Mouse (Mus musculus) kidney, adult 2 months (tissue): ENCODE results near the gene Ccdc124. TPM values are rescaled to one million over a fixed set of nuclear protein-coding genes. Genes with fewer than 3 reads are reported as not detected.
A peak's percentile ranks its signal among the peaks of the same experiment; 100 is the strongest.

ENCODE experiments used
- DNase-seq: peaks from one replicate; pipeline ENCODE4 v3.0.0; 2021
- H3K27ac ChIP-seq: fragments of 200-500 bp; 2 replicates; pipeline ENCODE4 v1.5.1; 2012; ENCODE audit warnings: low read depth, low read length, control low read depth, inconsistent platforms; ENCODE audit not compliant: insufficient read depth
- H3K27me3 ChIP-seq: fragments of 200-500 bp; replicated peaks from 2 replicates; pipeline ENCODE4 v1.6.1; 2012; ENCODE audit warnings: mild to moderate bottlenecking, moderate library complexity, low read length, inconsistent platforms; ENCODE audit not compliant: control insufficient read depth, insufficient read depth
- H3K36me3 ChIP-seq: fragments of 200-500 bp; 2 replicates; pipeline ENCODE4 v1.6.1; 2012; ENCODE audit warnings: mild to moderate bottlenecking, moderate library complexity, low read length, inconsistent platforms; ENCODE audit not compliant: control insufficient read depth, insufficient read depth
- H3K4me1 ChIP-seq: fragments of 200-500 bp; 2 replicates; pipeline ENCODE4 v1.6.1; 2011; ENCODE audit warnings: low read length; ENCODE audit not compliant: control insufficient read depth, insufficient read depth
- H3K4me3 ChIP-seq: fragments of 200-500 bp; 2 replicates; pipeline ENCODE4 v1.5.1; 2011; ENCODE audit warnings: mild to moderate bottlenecking, low read depth, low read length, control low read depth; ENCODE audit not compliant: insufficient read depth
- CTCF ChIP-seq: fragments of 200-500 bp; conservative IDR thresholded peaks from 2 replicates; pipeline ENCODE4 v1.5.1; 2011; ENCODE audit warnings: low read depth, mild to moderate bottlenecking, control low read depth, low read length, moderate library complexity, mixed read lengths; ENCODE audit not compliant: insufficient read depth, insufficient read length
- POLR2A ChIP-seq: fragments of 200-500 bp; IDR thresholded peaks from one replicate; pipeline ENCODE4 v1.6.1; 2011; ENCODE audit warnings: low read depth, low read length, control low read depth
- WGBS: fragments of 180-500 bp; shearing (Covaris S2); methylation state at CpG from one replicate; pipeline ENCODE4 v1.1.7; 2018; 5-methylcytosine and 5-hydroxymethylcytosine counted together
- polyA plus RNA-seq: library from polyadenylated mRNA; depleted of rRNA; stranded (reverse); fragments of >200 nt; gene quantifications from 2 replicates; pipeline ENCODE4 v1.2.3, GENCODE M21; 2012; rRNA removed

Ccdc124 gene
- polyA plus RNA-seq: 48.9 and 49.2 TPM in 2 replicates

GRCm38 (mm10) chr8:70873364-70873985 is at the start of gene Ccdc124:
Ccdc124 (minus strand) TSS chr8:70873935.
- peak; percentile 9 for TF ChIP-seq POLR2A
- peak; percentile 81 for TF ChIP-seq CTCF
- WGBS: 1% methylated on average over 46 of the region's 46 CpGs
- Histone ChIP-seq H3K4me3 (peak within 1 kb of the TSS; percentile 65), H3K27ac (peak within 1 kb of the TSS; percentile 91), H3K36me3 (no peaks in the 10 kb centered on the region), H3K4me1 (peaks cover 2% of the 10 kb centered on the region; the same call in 1 of the 2 replicates), H3K27me3 (no peaks in the 10 kb centered on the region)
- peak; percentile 97 for DNase-seq

GRCm38 (mm10) chr8:70920049-70920922 is 46.6 kb upstream of the Ccdc124 start:
- DNase-seq: no peak
- no peaks in the 10 kb centered on the region for H3K4me1 ChIP-seq
- TF ChIP-seq CTCF (no peak), POLR2A (no peak)
- no peaks in the 10 kb centered on the region for H3K36me3 ChIP-seq
- H3K27me3 ChIP-seq: no peaks in the 10 kb centered on the region
- H3K27ac ChIP-seq: no peak overlapping the region
- 86% methylated on average over 9 of the region's 9 CpGs for WGBS
- H3K4me3 ChIP-seq: no peak overlapping the region

GRCm38 (mm10) chr8:70914704-70915103 is 41.0 kb upstream of the Ccdc124 start:
- no peak for DNase-seq
- H3K27me3 ChIP-seq: no peaks in the 10 kb centered on the region
- no peaks in the 10 kb centered on the region for H3K4me1 ChIP-seq
- WGBS: 95% methylated on average over 17 of the region's 17 CpGs
- no peak for TF ChIP-seq POLR2A
- no peak for TF ChIP-seq CTCF
- H3K4me3 ChIP-seq: no peak overlapping the region
- no peak overlapping the region for H3K27ac ChIP-seq
- no peaks in the 10 kb centered on the region; the same call in none of the 2 replicates for H3K36me3 ChIP-seq

GRCm38 (mm10) chr8:70913523-70913922 is 39.8 kb upstream of the Ccdc124 start:
- H3K4me3 ChIP-seq: no peak overlapping the region
- 91% methylated on average over 26 of the region's 26 CpGs for WGBS
- DNase-seq: no peak
- no peaks in the 10 kb centered on the region; the same call in none of the 2 replicates for H3K36me3 ChIP-seq
- no peak overlapping the region for H3K27ac ChIP-seq
- H3K27me3 ChIP-seq: no peaks in the 10 kb centered on the region
- TF ChIP-seq CTCF (no peak), POLR2A (no peak)
- H3K4me1 ChIP-seq: no peaks in the 10 kb centered on the region

- no peak for DNase-seq
- Histone ChIP-seq H3K27ac (no peak overlapping the region), H3K27me3 (no peaks in the 10 kb centered on the region), H3K4me3 (no peak overlapping the region), H3K4me1 (no peaks in the 10 kb centered on the region), H3K36me3 (no peaks in the 10 kb centered on the region; the same call in none of the 2 replicates)
- WGBS: 95% methylated on average over 30 of the region's 30 CpGs
- TF ChIP-seq CTCF (no peak), POLR2A (no peak)
Observed at GRCm38 (mm10) chr8:70912955-70913354, 39.2 kb upstream of the Ccdc124 start.

GRCm38 (mm10) chr8:70911596-70911995 is 37.9 kb upstream of the Ccdc124 start:
- H3K27ac ChIP-seq: no peak overlapping the region
- DNase-seq: no peak
- peaks cover 3% of the 10 kb centered on the region; the same call in 1 of the 2 replicates for H3K4me1 ChIP-seq
- TF ChIP-seq CTCF (no peak), POLR2A (no peak)
- H3K4me3 ChIP-seq: no peak overlapping the region
- no peaks in the 10 kb centered on the region for H3K27me3 ChIP-seq
- WGBS: 74% methylated on average over 5 of the region's 5 CpGs
- H3K36me3 ChIP-seq: no peaks in the 10 kb centered on the region; the same call in none of the 2 replicates

- Histone ChIP-seq H3K4me3 (no peak overlapping the region), H3K27me3 (no peaks in the 10 kb centered on the region), H3K27ac (no peak overlapping the region), H3K36me3 (no peaks in the 10 kb centered on the region; the same call in 1 of the 2 replicates), H3K4me1 (peaks cover 3% of the 10 kb centered on the region; the same call in 1 of the 2 replicates)
- 83% methylated on average over 2 of the region's 2 CpGs for WGBS
- TF ChIP-seq POLR2A: no peak
- no peak for TF ChIP-seq CTCF
- no peak for DNase-seq
Observed at GRCm38 (mm10) chr8:70907518-70907917, 33.8 kb upstream of the Ccdc124 start.
